Mouse (Mus musculus): ENCODE results near the gene Mfsd13b. TPM values are rescaled to one million over a fixed set of nuclear protein-coding genes. Genes with fewer than 3 reads are reported as not detected.

Mfsd13b gene
- polyA plus RNA-seq, 1 experiment from 2014 or later, result 0.11 TPM

- TF ChIP-seq CTCF (IDR thresholded peaks at IDR 0.05) (no peak), EP300 (IDR thresholded peaks at IDR 0.05) (no peak)
- Histone ChIP-seq H3K36me3 (ENCODE audit: insufficient read depth, low read length) (no peaks in the 10 kb centered on the region), H3K9me3 (ENCODE audit: low read length) (no peaks in the 10 kb centered on the region), H3K9ac (replicated peaks; ENCODE audit: low read depth) (no peak overlapping the region), H3K4me2 (replicated peaks; ENCODE audit: low read depth, low read length) (no peak overlapping the region), H3K4me1 (ENCODE audit: insufficient read depth, low read depth, low read length) (peaks cover 4% of the 10 kb centered on the region; the same call in 1 of the 2 replicates), H3K27ac (ENCODE audit: low read length) (no peak overlapping the region), H3K27me3 (replicated peaks; ENCODE audit: insufficient read depth, low read length) (no peaks in the 10 kb centered on the region), H3K4me3 (ENCODE audit: low read depth, low read length) (no peak overlapping the region)
- DNase-seq (ENCODE audit: low spot score) (no peak), ATAC-seq (no peak)
- WGBS, result 75% methylated on average over 4 of the region's 4 CpGs
These were observed 2.3 kb upstream of the Mfsd13b start for GRCm38 (mm10) chr7:120980041-120980440.

GRCm38 (mm10) chr7:120980931-120981924, 1.1 kb upstream of the Mfsd13b start:
- Histone ChIP-seq H3K4me3 (ENCODE audit: low read depth, low read length) (peak overlapping the region; percentile 73), H3K36me3 (ENCODE audit: insufficient read depth, low read length) (no peaks in the 10 kb centered on the region), H3K9ac (replicated peaks; ENCODE audit: low read depth) (peak overlapping the region; percentile 66), H3K27me3 (replicated peaks; ENCODE audit: insufficient read depth, low read length) (no peaks in the 10 kb centered on the region), H3K4me2 (replicated peaks; ENCODE audit: low read depth, low read length) (peak overlapping the region; percentile 89), H3K4me1 (ENCODE audit: insufficient read depth, low read depth, low read length) (peaks cover 2% of the 10 kb centered on the region; the same call in 1 of the 2 replicates), H3K9me3 (ENCODE audit: low read length) (no peaks in the 10 kb centered on the region), H3K27ac (ENCODE audit: low read length) (no peak overlapping the region)
- 7% methylated on average over 39 of the region's 39 CpGs for WGBS
- peak; percentile 44 for DNase-seq (ENCODE audit: low spot score)
- TF ChIP-seq CTCF (IDR thresholded peaks at IDR 0.05), result no peak
- no peak for TF ChIP-seq EP300 (IDR thresholded peaks at IDR 0.05)
- ATAC-seq, result peak; percentile 13; the same call in 1 of the 2 replicates

GRCm38 (mm10) chr7:120982968-120983367, 659 bp downstream of the Mfsd13b start:
- H3K9me3 ChIP-seq (ENCODE audit: low read length), result no peaks in the 10 kb centered on the region
- H3K4me2 ChIP-seq (replicated peaks; ENCODE audit: low read depth, low read length), result peak overlapping the region; percentile 89
- peak overlapping the region; percentile 60; the same call in 1 of the 2 replicates for H3K27ac ChIP-seq (ENCODE audit: low read length)
- DNase-seq (ENCODE audit: low spot score) (no peak), ATAC-seq (no peak)
- TF ChIP-seq EP300 (IDR thresholded peaks at IDR 0.05) (no peak), CTCF (IDR thresholded peaks at IDR 0.05) (no peak)
- peak overlapping the region; percentile 41 for H3K9ac ChIP-seq (replicated peaks; ENCODE audit: low read depth)
- H3K4me3 ChIP-seq (ENCODE audit: low read depth, low read length), result peak overlapping the region; percentile 73
- H3K27me3 ChIP-seq (replicated peaks; ENCODE audit: insufficient read depth, low read length), result no peaks in the 10 kb centered on the region
- H3K36me3 ChIP-seq (ENCODE audit: insufficient read depth, low read length), result no peaks in the 10 kb centered on the region
- no peaks in the 10 kb centered on the region for H3K4me1 ChIP-seq (ENCODE audit: insufficient read depth, low read depth, low read length)
- 4% methylated on average over 7 of the region's 7 CpGs for WGBS

- TF ChIP-seq CTCF (IDR thresholded peaks at IDR 0.05) (no peak), EP300 (IDR thresholded peaks at IDR 0.05) (no peak)
- WGBS, result 72% methylated on average over 8 of the region's 8 CpGs
- no peak for DNase-seq (ENCODE audit: low spot score)
- H3K9ac ChIP-seq (replicated peaks; ENCODE audit: low read depth), result no peak overlapping the region
- no peak for ATAC-seq
- no peaks in the 10 kb centered on the region for H3K36me3 ChIP-seq (ENCODE audit: insufficient read depth, low read length)
- no peak overlapping the region for H3K4me3 ChIP-seq (ENCODE audit: low read depth, low read length)
- no peaks in the 10 kb centered on the region for H3K9me3 ChIP-seq (ENCODE audit: low read length)
- H3K27me3 ChIP-seq (replicated peaks; ENCODE audit: insufficient read depth, low read length), result no peaks in the 10 kb centered on the region
- no peak overlapping the region for H3K4me2 ChIP-seq (replicated peaks; ENCODE audit: low read depth, low read length)
- no peaks in the 10 kb centered on the region for H3K4me1 ChIP-seq (ENCODE audit: insufficient read depth, low read depth, low read length)
- H3K27ac ChIP-seq (ENCODE audit: low read length), result no peak overlapping the region
These were observed 8.9 kb downstream of the Mfsd13b start for GRCm38 (mm10) chr7:120991191-120991590.

GRCm38 (mm10) chr7:120999021-120999530, 16.8 kb downstream of the Mfsd13b start:
- Histone ChIP-seq H3K36me3 (ENCODE audit: insufficient read depth, low read length) (no peaks in the 10 kb centered on the region), H3K4me2 (replicated peaks; ENCODE audit: low read depth, low read length) (no peak overlapping the region), H3K27ac (ENCODE audit: low read length) (no peak overlapping the region), H3K4me3 (ENCODE audit: low read depth, low read length) (no peak overlapping the region), H3K4me1 (ENCODE audit: insufficient read depth, low read depth, low read length) (no peaks in the 10 kb centered on the region), H3K9ac (replicated peaks; ENCODE audit: low read depth) (no peak overlapping the region), H3K9me3 (ENCODE audit: low read length) (no peaks in the 10 kb centered on the region), H3K27me3 (replicated peaks; ENCODE audit: insufficient read depth, low read length) (no peaks in the 10 kb centered on the region)
- 66% methylated on average over 2 of the region's 2 CpGs for WGBS
- DNase-seq (ENCODE audit: low spot score) (no peak), ATAC-seq (no peak)
- TF ChIP-seq CTCF (IDR thresholded peaks at IDR 0.05) (no peak), EP300 (IDR thresholded peaks at IDR 0.05) (no peak)

GRCm38 (mm10) chr7:121000065-121000822, 17.9 kb downstream of the Mfsd13b start:
- Histone ChIP-seq H3K4me1 (ENCODE audit: insufficient read depth, low read depth, low read length) (no peaks in the 10 kb centered on the region), H3K9ac (replicated peaks; ENCODE audit: low read depth) (no peak overlapping the region), H3K36me3 (ENCODE audit: insufficient read depth, low read length) (no peaks in the 10 kb centered on the region), H3K27me3 (replicated peaks; ENCODE audit: insufficient read depth, low read length) (no peaks in the 10 kb centered on the region), H3K4me2 (replicated peaks; ENCODE audit: low read depth, low read length) (no peak overlapping the region), H3K4me3 (ENCODE audit: low read depth, low read length) (no peak overlapping the region), H3K9me3 (ENCODE audit: low read length) (no peaks in the 10 kb centered on the region), H3K27ac (ENCODE audit: low read length) (no peak overlapping the region)
- WGBS, result 64% methylated on average over 3 of the region's 3 CpGs
- TF ChIP-seq CTCF (IDR thresholded peaks at IDR 0.05), result no peak
- TF ChIP-seq EP300 (IDR thresholded peaks at IDR 0.05), result no peak
- DNase-seq (ENCODE audit: low spot score) (no peak), ATAC-seq (no peak)
